ENCODE assay signal across 8 mouse cellular contexts in the genomic region with DNA sequence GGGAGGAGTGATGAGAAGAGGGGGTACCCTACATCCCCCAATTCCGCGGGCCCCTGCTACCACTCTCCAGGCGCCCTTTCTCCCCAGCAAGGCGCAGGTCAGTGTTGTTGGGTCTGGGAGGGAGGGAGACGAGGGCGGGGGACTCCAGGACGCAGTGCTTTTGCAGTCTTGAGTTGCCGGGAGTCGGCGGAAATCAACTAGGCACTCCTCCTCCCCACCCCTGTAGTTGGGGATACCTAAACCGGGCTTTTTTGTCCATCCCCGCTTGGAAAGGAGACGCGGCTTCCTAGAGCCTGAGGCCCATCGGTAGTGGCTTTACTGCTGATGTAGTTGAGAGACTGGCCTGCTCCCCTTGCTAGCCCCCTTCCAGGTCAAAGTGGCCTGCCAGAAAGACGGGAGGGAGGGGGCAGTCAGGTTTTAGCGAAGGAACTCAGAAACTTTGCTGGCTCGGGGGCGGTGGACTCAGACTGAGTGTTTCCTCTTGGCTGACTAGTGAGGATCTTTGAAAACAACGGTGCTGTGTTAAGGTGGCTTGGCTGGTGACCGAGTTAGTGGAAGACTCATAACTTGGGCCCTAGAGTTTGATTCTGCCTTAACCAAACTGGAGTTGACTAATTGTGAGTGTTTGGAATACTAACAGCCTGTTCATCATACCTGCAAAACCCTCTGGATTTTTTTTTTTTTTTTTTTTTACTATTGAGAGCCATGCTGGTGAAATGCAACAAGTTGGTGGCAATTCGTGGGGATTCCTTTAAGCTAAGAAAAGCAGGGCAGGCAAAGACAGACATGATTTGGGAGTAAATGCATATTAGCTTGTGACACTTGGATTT. TPM values are rescaled to one million over a fixed set of nuclear protein-coding genes. Genes with fewer than 3 reads are reported as not detected.
A peak's percentile ranks its signal among the peaks of the same experiment; 100 is the strongest.
DNase-seq lines count a peak whose midpoint lies in the region; ATAC-seq and TF ChIP-seq lines count a peak whose summit lies in the region.

No protein-coding gene starts in this region.

- DNase-seq in heart, postnatal 10 days, result no peak
- peak; percentile 55 for DNase-seq in brain, adult 2 months (ENCODE audit: low read depth, low spot score)
- no peak for DNase-seq in liver, adult 2 months (ENCODE audit: extremely low read depth, low read depth, low spot score)
- DNase-seq in urinary bladder, postnatal 10 days (ENCODE audit: low spot score), result no peak

- H3K4me2 ChIP-seq in heart, embryonic 11.5 days, result peak overlapping the region; percentile 93
- peak overlapping the region; percentile 75 for H3K4me2 ChIP-seq in heart, embryonic 14.5 days (ENCODE audit: low read length)
- H3K4me2 ChIP-seq in neural tube, embryonic 12.5 days (replicated peaks), result peak overlapping the region; percentile 82

- H3K36me3 ChIP-seq in heart, embryonic 11.5 days (ENCODE audit: control insufficient read depth, insufficient read depth, low read length), result peaks cover 3% of the 10 kb centered on the region; the same call in 1 of the 2 replicates
- H3K36me3 ChIP-seq in heart, embryonic 14.5 days (ENCODE audit: control insufficient read depth, insufficient read depth, low read length), result peaks cover 23% of the 10 kb centered on the region
- H3K36me3 ChIP-seq in liver, adult 2 months (ENCODE audit: control insufficient read depth, insufficient read depth, low read length), result no peaks in the 10 kb centered on the region
- peaks cover 14% of the 10 kb centered on the region for H3K36me3 ChIP-seq in neural tube, embryonic 12.5 days

- ATAC-seq in heart, embryonic 11.5 days (replicated peaks; ENCODE audit: insufficient number of reproducible peaks, low FRiP score, low TSS enrichment), result peak; percentile 62
- peak; percentile 23 for ATAC-seq in CD4-positive, CD25-positive, alpha-beta regulatory T cell, adult 4 months
- peak; percentile 61 for ATAC-seq in heart, embryonic 14.5 days (ENCODE audit: insufficient number of reproducible peaks, insufficient read depth, low FRiP score, low read depth)
- peak; percentile 75 for ATAC-seq in neural tube, embryonic 12.5 days (ENCODE audit: low FRiP score, low read depth)

- intact Hi-C loops in heart, postnatal 10 days (cut with DNase I), result no loop called here

- no peak for TF ChIP-seq POLR2A in liver, adult 2 months (IDR thresholded peaks at IDR 0.05; ENCODE audit: extremely low read depth, insufficient read depth, low read length)

- H3K9me3 ChIP-seq in heart, embryonic 11.5 days (replicated peaks; ENCODE audit: control insufficient read depth, low read length), result no peaks in the 10 kb centered on the region
- H3K9me3 ChIP-seq in heart, embryonic 14.5 days (ENCODE audit: control insufficient read depth, low read length), result no peaks in the 10 kb centered on the region
- no peaks in the 10 kb centered on the region for H3K9me3 ChIP-seq in neural tube, embryonic 12.5 days

- peak overlapping the region; percentile 85 for H3K9ac ChIP-seq in heart, embryonic 11.5 days (ENCODE audit: low read depth, low read length)
- H3K9ac ChIP-seq in heart, embryonic 14.5 days (ENCODE audit: low read length), result peak overlapping the region; percentile 91
- peak overlapping the region; percentile 89 for H3K9ac ChIP-seq in liver, adult 2 months (ENCODE audit: low read depth, low read length)
- H3K9ac ChIP-seq in neural tube, embryonic 12.5 days, result peak overlapping the region; percentile 76

- H3K79me2 ChIP-seq in liver, adult 2 months (ENCODE audit: control insufficient read depth, insufficient read depth, low read length), result no peaks in the 10 kb centered on the region

- H3K27ac ChIP-seq in heart, embryonic 11.5 days (ENCODE audit: low read depth, low read length), result peak overlapping the region; percentile 60; the same call in 1 of the 2 replicates
- H3K27ac ChIP-seq in heart, embryonic 14.5 days (replicated peaks in 1 of 2; ENCODE audit: control insufficient read depth in 1 of 2, insufficient read depth in 1 of 2, low read depth in 2 of 2, low read length in 2 of 2), result peak overlapping the region; percentile 50 to 82
- H3K27ac ChIP-seq in liver, adult 2 months (replicated peaks; ENCODE audit: insufficient read depth, low read depth, low read length), result peak overlapping the region; percentile 53
- H3K27ac ChIP-seq in neural tube, embryonic 12.5 days, result 0 out of 2 replicates have a peak overlapping the region, but pooled peaks have one; percentile 32

- H3K4me3 ChIP-seq in heart, embryonic 11.5 days (ENCODE audit: low read depth, low read length), result peak overlapping the region; percentile 86
- peak overlapping the region; percentile 75 to 91 for H3K4me3 ChIP-seq in heart, embryonic 14.5 days (ENCODE audit: control insufficient read depth in 1 of 2, insufficient read depth in 1 of 2, low read depth in 1 of 2, low read length in 2 of 2)
- peak overlapping the region; percentile 80 for H3K4me3 ChIP-seq in liver, adult 2 months (ENCODE audit: insufficient read depth, low read depth, low read length)
- H3K4me3 ChIP-seq in neural tube, embryonic 12.5 days, result peak overlapping the region; percentile 70

- 2% methylated on average over 21 of the region's 22 CpGs for WGBS in heart, embryonic 11.5 days (ENCODE audit: insufficient replicate concordance)
- 2% methylated on average over 22 of the region's 22 CpGs for WGBS in heart, embryonic 14.5 days
- 15% methylated on average over 22 of the region's 22 CpGs for WGBS in liver, adult 2 months
- WGBS in neural tube, embryonic 12.5 days, result 1% methylated on average over 22 of the region's 22 CpGs

- H3K27me3 ChIP-seq in heart, embryonic 11.5 days (ENCODE audit: control insufficient read depth, insufficient read depth, low read length), result no peaks in the 10 kb centered on the region
- H3K27me3 ChIP-seq in heart, embryonic 14.5 days (ENCODE audit: control insufficient read depth, insufficient read depth, low read length), result no peaks in the 10 kb centered on the region
- H3K27me3 ChIP-seq in liver, adult 2 months (ENCODE audit: control insufficient read depth, insufficient read depth, low read length), result no peaks in the 10 kb centered on the region
- no peaks in the 10 kb centered on the region for H3K27me3 ChIP-seq in neural tube, embryonic 12.5 days (replicated peaks)

- peaks cover 11% of the 10 kb centered on the region for H3K4me1 ChIP-seq in heart, embryonic 11.5 days (ENCODE audit: control insufficient read depth, insufficient read depth, low read length)
- peaks cover 6 to 16% of the 10 kb centered on the region in 2 experiments for H3K4me1 ChIP-seq in heart, embryonic 14.5 days (ENCODE audit: control insufficient read depth in 2 of 2, insufficient read depth in 2 of 2, low read length in 2 of 2)
- peaks cover 11% of the 10 kb centered on the region for H3K4me1 ChIP-seq in liver, adult 2 months (ENCODE audit: control insufficient read depth, insufficient read depth, low read length)
- H3K4me1 ChIP-seq in neural tube, embryonic 12.5 days, result peaks cover 24% of the 10 kb centered on the region

- TF ChIP-seq CTCF in liver, adult 2 months (IDR thresholded peaks at IDR 0.05; ENCODE audit: low read depth, low read length), result no peak

RNA-seq across cellular contexts. Expression of gene Slc41a1, which starts 1.2 kb away (rescaled TPM):
- polyA plus RNA-seq in heart, embryonic 11.5 days (2014; fragmentation: Nextera tagmentation; extraction: Ambion mirVana), result 6.4 and 8.7 TPM in 2 replicates
- total RNA-seq in heart, postnatal 10 days (2021), result 10 to 100 TPM; 27.0 to 28.9 TPM
- 10 to 100 TPM; 16.0 to 21.5 TPM for polyA plus RNA-seq in CD4-positive, CD25-positive, alpha-beta regulatory T cell, adult 4 months (2017; shearing (Covaris generic))
- 7.4 and 8.2 TPM in 2 replicates for polyA plus RNA-seq in heart, embryonic 14.5 days (2014; fragmentation: Nextera tagmentation; extraction: Ambion mirVana)
- 1.3 and 1.5 TPM in 2 replicates for total RNA-seq in liver, adult 2 months (2014; rRNA removed)
- polyA plus RNA-seq in liver, adult 2 months (2012; rRNA removed), result 3.0 and 5.8 TPM in 2 replicates
- polyA plus RNA-seq in neural tube, embryonic 12.5 days (2016; fragmentation: Nextera tagmentation; extraction: Ambion mirVana), result 11.3 and 11.4 TPM in 2 replicates

RNA-seq across cellular contexts. Expression of gene Pm20d1, which starts 31.3 kb away (rescaled TPM):
- 0.75 and 1.3 TPM in 2 replicates for polyA plus RNA-seq in heart, embryonic 11.5 days (2014; fragmentation: Nextera tagmentation; extraction: Ambion mirVana)
- 1 to 10 TPM; 3.0 to 4.0 TPM for total RNA-seq in heart, postnatal 10 days (2021)
- under 1 TPM in 1 of 2 experiments, not detected in 1; 0.05 TPM for polyA plus RNA-seq in CD4-positive, CD25-positive, alpha-beta regulatory T cell, adult 4 months (2017; shearing (Covaris generic))
- polyA plus RNA-seq in heart, embryonic 14.5 days (2014; fragmentation: Nextera tagmentation; extraction: Ambion mirVana), result 2.1 and 2.2 TPM in 2 replicates
- 35.5 and 40.5 TPM in 2 replicates for total RNA-seq in liver, adult 2 months (2014; rRNA removed)
- polyA plus RNA-seq in liver, adult 2 months (2012; rRNA removed), result 62.0 and 78.1 TPM in 2 replicates
- polyA plus RNA-seq in neural tube, embryonic 12.5 days (2016; fragmentation: Nextera tagmentation; extraction: Ambion mirVana), result 0.51 and 0.58 TPM in 2 replicates

RNA-seq across cellular contexts. Expression of gene Rab29, which starts 38.5 kb away (rescaled TPM):
- polyA plus RNA-seq in heart, embryonic 11.5 days (2014; fragmentation: Nextera tagmentation; extraction: Ambion mirVana), result 10.3 and 13.6 TPM in 2 replicates
- 10 to 100 TPM; 12.3 to 14.2 TPM for total RNA-seq in heart, postnatal 10 days (2021)
- 10 to 100 TPM; 35.6 to 36.8 TPM for polyA plus RNA-seq in CD4-positive, CD25-positive, alpha-beta regulatory T cell, adult 4 months (2017; shearing (Covaris generic))
- polyA plus RNA-seq in heart, embryonic 14.5 days (2014; fragmentation: Nextera tagmentation; extraction: Ambion mirVana), result 17.8 and 17.9 TPM in 2 replicates
- 16.8 and 18.2 TPM in 2 replicates for total RNA-seq in liver, adult 2 months (2014; rRNA removed)
- polyA plus RNA-seq in liver, adult 2 months (2012; rRNA removed), result 20.2 and 20.7 TPM in 2 replicates
- polyA plus RNA-seq in neural tube, embryonic 12.5 days (2016; fragmentation: Nextera tagmentation; extraction: Ambion mirVana), result 10.0 and 11.3 TPM in 2 replicates

Comparison
In these comparisons a context has a peak if more than half of its experiments do, and no peak if none do; other contexts are left out.
1. ATAC-seq: peak in every context shown above with its lines; median percentile 75 in neural tube, embryonic 12.5 days; 62 in heart, embryonic 11.5 days; 61 in heart, embryonic 14.5 days; 23 in CD4-positive, CD25-positive, alpha-beta regulatory T cell, adult 4 months.
2. RNA of gene Pm20d1, which starts 31.3 kb away (polyA plus RNA-seq): 62.0 to 78.1 TPM in liver, adult 2 months; 2.1 to 2.2 TPM in heart, embryonic 14.5 days, 0.75 to 1.3 TPM in heart, embryonic 11.5 days, 0.51 to 0.58 TPM in neural tube, embryonic 12.5 days and 0.05 TPM in CD4-positive, CD25-positive, alpha-beta regulatory T cell, adult 4 months; every median in the first group is over 10 times any median in the second.
3. Peak in every context shown above with its lines, with median percentiles within 50 percentile points of each other: H3K27ac ChIP-seq, H3K4me2 ChIP-seq, H3K4me3 ChIP-seq and H3K9ac ChIP-seq.